Mouse (Mus musculus): Measurements from ENCODE around the gene Apoa4. TPM values are rescaled to one million over a fixed set of nuclear protein-coding genes. Genes with fewer than 3 reads are reported as not detected.
A peak's percentile ranks its signal among the peaks of the same experiment; 100 is the strongest.

Gene Apoa4
- total and polyA plus RNA-seq, 3 experiments, result not detected

DNA sequence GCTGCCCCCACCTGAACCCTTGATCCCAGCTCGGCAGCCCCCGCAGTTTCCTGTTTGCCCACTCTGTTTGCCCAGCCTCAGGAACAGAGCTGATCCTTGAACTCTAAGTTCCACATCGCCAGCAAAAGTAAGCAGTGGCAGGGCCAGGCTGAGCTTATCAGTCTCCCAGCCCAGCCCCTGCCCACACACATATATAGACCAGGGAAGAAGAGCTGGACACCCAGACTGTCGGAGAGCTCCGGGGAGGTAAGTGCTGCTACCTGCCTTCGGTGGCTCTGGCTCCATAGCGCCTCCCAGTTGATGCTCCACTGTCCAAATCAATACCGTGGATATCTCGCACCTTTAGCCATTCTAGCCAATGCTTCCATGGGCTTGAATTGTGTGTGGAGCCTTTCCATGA lies 12.0 kb upstream of the Apoa4 start, which contains the start of gene Apoa1:
Apoa1 (plus strand) TSS at position 90 of the 400 bp plus-strand sequence.
- H3K27ac ChIP-seq (ENCODE audit: insufficient read depth, low read depth), result no peak within 1 kb of the TSS
- no peak within 1 kb of the TSS for H3K9ac ChIP-seq (ENCODE audit: insufficient read depth, low read depth)

DNA sequence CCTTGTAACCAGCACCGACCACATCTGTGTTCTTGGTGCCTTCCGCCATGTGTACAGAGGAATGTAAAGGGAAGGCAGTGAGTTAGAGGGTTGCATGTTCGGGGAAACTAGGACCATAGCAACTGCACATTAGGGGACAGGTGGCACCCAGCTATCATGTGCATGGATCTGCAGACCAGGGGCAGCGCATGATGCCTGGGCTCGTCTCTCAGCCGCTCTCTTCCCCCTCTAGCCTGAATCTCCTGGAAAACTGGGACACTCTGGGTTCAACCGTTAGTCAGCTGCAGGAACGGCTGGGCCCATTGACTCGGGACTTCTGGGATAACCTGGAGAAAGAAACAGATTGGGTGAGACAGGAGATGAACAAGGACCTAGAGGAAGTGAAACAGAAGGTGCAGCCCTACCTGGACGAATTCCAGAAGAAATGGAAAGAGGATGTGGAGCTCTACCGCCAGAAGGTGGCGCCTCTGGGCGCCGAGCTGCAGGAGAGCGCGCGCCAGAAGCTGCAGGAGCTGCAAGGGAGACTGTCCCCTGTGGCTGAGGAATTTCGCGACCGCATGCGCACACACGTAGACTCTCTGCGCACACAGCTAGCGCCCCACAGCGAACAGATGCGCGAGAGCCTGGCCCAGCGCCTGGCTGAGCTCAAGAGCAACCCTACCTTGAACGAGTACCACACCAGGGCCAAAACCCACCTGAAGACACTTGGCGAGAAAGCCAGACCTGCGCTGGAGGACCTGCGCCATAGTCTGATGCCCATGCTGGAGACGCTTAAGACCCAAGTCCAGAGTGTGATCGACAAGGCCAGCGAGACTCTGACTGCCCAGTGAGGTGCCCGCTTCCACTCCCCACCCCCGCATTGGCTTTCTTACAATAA lies 10.7 kb upstream of the Apoa4 start:
- in situ Hi-C loops (cut with MboI; ENCODE audit: low pct_ligation_motif_present, low pct_unique_long_range_greater_than_20kb, low sequenced_read_pairs), result no loop called here
- DNase-seq (ENCODE audit: extremely low read depth), result peak; percentile 40
- Histone ChIP-seq H3K27ac (ENCODE audit: insufficient read depth, low read depth) (no peak overlapping the region), H3K4me2 (ENCODE audit: insufficient read depth, low read depth, poor library complexity, severe bottlenecking) (peak overlapping the region; percentile 9), H3K79me2 (replicated peaks; ENCODE audit: control insufficient read depth, extremely low read depth, insufficient read depth, poor library complexity, severe bottlenecking) (no peaks in the 10 kb centered on the region), H3K9me3 (replicated peaks; ENCODE audit: low read length) (no peaks in the 10 kb centered on the region), H3K4me1 (ENCODE audit: control insufficient read depth in 1 of 2, insufficient read depth in 2 of 2) (peaks cover 0 to 6% of the 10 kb centered on the region in 2 experiments; a peak in 2 of 4 replicates), H3K4me3 (replicated peaks in 1 of 3; ENCODE audit: low read depth in 2 of 3, low read length in 2 of 3, poor library complexity in 1 of 3) (no peak overlapping the region), H3K27me3 (replicated peaks) (peaks cover 22% of the 10 kb centered on the region), H3K36me3 (replicated peaks in 1 of 2; ENCODE audit: control insufficient read depth in 1 of 2, insufficient read depth in 1 of 2, low read length in 1 of 2) (peaks cover 0 to 5% of the 10 kb centered on the region in 2 experiments), H3K9ac (ENCODE audit: insufficient read depth, low read depth) (no peak overlapping the region)
- dilution Hi-C loops (cut with MboI; ENCODE audit: extremely low pct_ligation_motif_present, extremely low pct_unique_long_range_greater_than_20kb, low sequenced_read_pairs), result no loop called here
- TF ChIP-seq IRF4 (IDR thresholded peaks at IDR 0.05; ENCODE audit: low read depth, low read length) (peak; percentile 64; the same call in 1 of the 2 replicates), ZC3H11A (IDR thresholded peaks at IDR 0.05; ENCODE audit: low read depth, low read length) (no peak), CHD2 (IDR thresholded peaks at IDR 0.05; ENCODE audit: low read length) (no peak), PAX5 (IDR thresholded peaks at IDR 0.05; ENCODE audit: low read length) (no peak), CHD1 (IDR thresholded peaks at IDR 0.05; ENCODE audit: low read depth, low read length) (no peak), CTCF (conservative IDR thresholded peaks at IDR 0.05 in 1 of 2, IDR thresholded peaks at IDR 0.05 in 1 of 2; ENCODE audit: low read depth in 2 of 2, low read length in 2 of 2) (peak; percentile 28 to 79), NELFE (IDR thresholded peaks at IDR 0.05; ENCODE audit: low read depth, low read length) (no peak; the same call in 1 of the 2 replicates), MAZ (IDR thresholded peaks at IDR 0.05; ENCODE audit: low read depth, low read length) (no peak), BHLHE40 (IDR thresholded peaks at IDR 0.05; ENCODE audit: low read depth, low read length) (no peak), EP300 (IDR thresholded peaks at IDR 0.05; ENCODE audit: low read length) (no peak), SMC3 (IDR thresholded peaks at IDR 0.05; ENCODE audit: low read depth, low read length) (peak; percentile 78), GABPA (IDR thresholded peaks at IDR 0.05; ENCODE audit: insufficient replicate concordance, low read depth, low read length) (no peak), ZNF384 (IDR thresholded peaks at IDR 0.05; ENCODE audit: low read depth, low read length) (no peak), MYC (IDR thresholded peaks at IDR 0.05; ENCODE audit: low read depth, low read length) (no peak), USF1 (IDR thresholded peaks at IDR 0.05; ENCODE audit: low read depth, low read length) (no peak), ELF1 (IDR thresholded peaks at IDR 0.05; ENCODE audit: low read depth, low read length) (no peak), NRF1 (IDR thresholded peaks at IDR 0.05; ENCODE audit: low read depth, low read length) (peak; percentile 77), MAX (IDR thresholded peaks at IDR 0.05; ENCODE audit: low read length) (no peak), TBP (conservative IDR thresholded peaks at IDR 0.05; ENCODE audit: low read depth, low read length) (no peak), E2F4 (IDR thresholded peaks at IDR 0.05; ENCODE audit: insufficient replicate concordance, low read depth, low read length) (no peak; the same call in 1 of the 2 replicates), USF2 (conservative IDR thresholded peaks at IDR 0.05; ENCODE audit: low read depth, low read length) (no peak), POLR2AphosphoS2 (IDR thresholded peaks at IDR 0.05; ENCODE audit: low read depth, low read length) (no peak), POLR2A (IDR thresholded peaks at IDR 0.05; ENCODE audit: low read depth, low read length) (no peak), MXI1 (IDR thresholded peaks at IDR 0.05; ENCODE audit: low read depth, low read length) (no peak), RAD21 (IDR thresholded peaks at IDR 0.05; ENCODE audit: low read depth, low read length) (peak; percentile 41), RCOR1 (conservative IDR thresholded peaks at IDR 0.05; ENCODE audit: low read depth, low read length) (no peak), ZMIZ1 (IDR thresholded peaks at IDR 0.05; ENCODE audit: low read depth, low read length) (no peak), KAT2A (IDR thresholded peaks at IDR 0.05; ENCODE audit: insufficient replicate concordance, low read length) (no peak), JUND (conservative IDR thresholded peaks at IDR 0.05; ENCODE audit: low read depth, low read length) (no peak), HCFC1 (IDR thresholded peaks at IDR 0.05; ENCODE audit: low read depth, low read length) (no peak)

More for the DNA sequence above, 12.0 kb upstream of the Apoa4 start, which contains the start of gene Apoa1:
- no peak for DNase-seq (ENCODE audit: extremely low read depth)
- dilution Hi-C loops (cut with MboI; ENCODE audit: extremely low pct_ligation_motif_present, extremely low pct_unique_long_range_greater_than_20kb, low sequenced_read_pairs) (no loop called here), in situ Hi-C loops (cut with MboI; ENCODE audit: low pct_ligation_motif_present, low pct_unique_long_range_greater_than_20kb, low sequenced_read_pairs) (no loop called here)
- H3K9me3 ChIP-seq (replicated peaks; ENCODE audit: low read length), result no peaks in the 10 kb centered on the region
- TF ChIP-seq GABPA (IDR thresholded peaks at IDR 0.05; ENCODE audit: insufficient replicate concordance, low read depth, low read length) (no peak), ZNF384 (IDR thresholded peaks at IDR 0.05; ENCODE audit: low read depth, low read length) (no peak), EP300 (IDR thresholded peaks at IDR 0.05; ENCODE audit: low read length) (no peak), ZMIZ1 (IDR thresholded peaks at IDR 0.05; ENCODE audit: low read depth, low read length) (no peak), ETS1 (conservative IDR thresholded peaks at IDR 0.05; ENCODE audit: low read depth, low read length) (no peak), NRF1 (IDR thresholded peaks at IDR 0.05; ENCODE audit: low read depth, low read length) (no peak), USF1 (IDR thresholded peaks at IDR 0.05; ENCODE audit: low read depth, low read length) (no peak)
- H3K27me3 ChIP-seq (replicated peaks), result peaks cover 19% of the 10 kb centered on the region
- no peak within 1 kb of the TSS for H3K4me3 ChIP-seq (replicated peaks in 1 of 3; ENCODE audit: low read depth in 2 of 3, low read length in 2 of 3, poor library complexity in 1 of 3)
- H3K4me2 ChIP-seq (ENCODE audit: insufficient read depth, low read depth, poor library complexity, severe bottlenecking), result no peak within 1 kb of the TSS
- H3K36me3 ChIP-seq (replicated peaks in 1 of 2; ENCODE audit: control insufficient read depth in 1 of 2, insufficient read depth in 1 of 2, low read length in 1 of 2), result peaks cover 2 to 16% of the 10 kb centered on the region in 2 experiments
- peaks cover 0 to 6% of the 10 kb centered on the region in 2 experiments; a peak in 2 of 4 replicates for H3K4me1 ChIP-seq (ENCODE audit: control insufficient read depth in 1 of 2, insufficient read depth in 2 of 2)
- H3K79me2 ChIP-seq (replicated peaks; ENCODE audit: control insufficient read depth, extremely low read depth, insufficient read depth, poor library complexity, severe bottlenecking), result no peaks in the 10 kb centered on the region

Measured in CH12.LX (cell line).